Mouse (Mus musculus): Measurements from ENCODE around the gene Hps3. TPM values are rescaled to one million over a fixed set of nuclear protein-coding genes. Genes with fewer than 3 reads are reported as not detected.
A peak's percentile ranks its signal among the peaks of the same experiment; 100 is the strongest.
"Not testable (repeated sequence)": the region's sequence is repeated elsewhere in the genome, so short reads cannot be mapped to it uniquely, and the experiment has no call there.

The Hps3 gene
- polyA plus RNA-seq (2015; fragmentation: Nextera tagmentation; extraction: Ambion mirVana): 11.1 and 12.1 TPM in 2 replicates

- Histone ChIP-seq H3K4me1 (peaks cover 13% of the 10 kb centered on the region), H3K36me3 (no peaks in the 10 kb centered on the region), H3K4me2 (peak within 1 kb of the TSS; percentile 82), H3K27ac (replicated peaks) (peak within 1 kb of the TSS; percentile 86), H3K27me3 (replicated peaks) (no peaks in the 10 kb centered on the region), H3K4me3 (replicated peaks) (peak within 1 kb of the TSS; percentile 85), H3K9ac (replicated peaks) (peak within 1 kb of the TSS; percentile 69), H3K9me3 (replicated peaks) (no peaks in the 10 kb centered on the region)
- peak; percentile 99 for ATAC-seq (ENCODE audit: low FRiP score)
- under 1% methylated on average over 47 of the region's 47 CpGs for whole genome bisulfite sequencing
Measured at GRCm38 (mm10) chr3:20034719-20035404, at the start of gene Hps3. Gene Hps3, minus strand, starts transcription at chr3:20035315.

- no peaks in the 10 kb centered on the region for H3K9me3 ChIP-seq (replicated peaks)
- H3K27ac ChIP-seq (replicated peaks): no peak overlapping the region
- no peak overlapping the region for H3K4me2 ChIP-seq
- no peaks in the 10 kb centered on the region; the same call in 1 of the 2 replicates for H3K4me1 ChIP-seq
- no peaks in the 10 kb centered on the region for H3K27me3 ChIP-seq (replicated peaks)
- peaks cover 18% of the 10 kb centered on the region for H3K36me3 ChIP-seq
- no peak overlapping the region for H3K4me3 ChIP-seq (replicated peaks)
- no peak overlapping the region for H3K9ac ChIP-seq (replicated peaks)
- WGBS: 84% methylated on average over 3 of the region's 3 CpGs
- ATAC-seq (ENCODE audit: low FRiP score): no peak
Measured at GRCm38 (mm10) chr3:20082161-20082560, 47.0 kb upstream of the Hps3 start.

GRCm38 (mm10) chr3:20076145-20077053 lies 41.3 kb upstream of the Hps3 start:
- Histone ChIP-seq H3K4me3 (replicated peaks) (no peak overlapping the region), H3K27ac (replicated peaks) (no peak overlapping the region), H3K9ac (replicated peaks) (no peak overlapping the region), H3K4me1 (no peaks in the 10 kb centered on the region; the same call in 1 of the 2 replicates), H3K36me3 (peaks cover 9% of the 10 kb centered on the region), H3K27me3 (replicated peaks) (no peaks in the 10 kb centered on the region), H3K4me2 (no peak overlapping the region), H3K9me3 (replicated peaks) (no peaks in the 10 kb centered on the region)
- 80% methylated on average over 11 of the region's 11 CpGs for WGBS
- no peak for ATAC-seq (ENCODE audit: low FRiP score)

- H3K27me3 ChIP-seq (replicated peaks): no peaks in the 10 kb centered on the region
- H3K4me3 ChIP-seq (replicated peaks): peak overlapping the region; percentile 79
- peak overlapping the region; percentile 61 for H3K4me2 ChIP-seq
- H3K4me1 ChIP-seq: peaks cover 11% of the 10 kb centered on the region
- peak overlapping the region; percentile 90; the same call in 1 of the 2 replicates for H3K27ac ChIP-seq (replicated peaks)
- peaks cover 6% of the 10 kb centered on the region; the same call in 1 of the 2 replicates for H3K36me3 ChIP-seq
- ATAC-seq (ENCODE audit: low FRiP score): peak; percentile 66
- H3K9ac ChIP-seq (replicated peaks): peak overlapping the region; percentile 77
- H3K9me3 ChIP-seq (replicated peaks): no peaks in the 10 kb centered on the region
- 0% methylated on average over 6 of the region's 9 CpGs for WGBS
Measured at GRCm38 (mm10) chr3:20058197-20058541, 23.1 kb upstream of the Hps3 start.

- WGBS: under 1% methylated on average over 49 of the region's 54 CpGs
Measured at GRCm38 (mm10) chr3:20057306-20058196, 22.4 kb upstream of the Hps3 start, which contains the start of gene Hltf. Gene Hltf, plus strand, starts transcription at chr3:20057811.

GRCm38 (mm10) chr3:20044736-20045135 lies 9.6 kb upstream of the Hps3 start:
- 71% methylated on average over 3 of the region's 3 CpGs for WGBS

More at GRCm38 (mm10) chr3:20057306-20058196, 22.4 kb upstream of the Hps3 start, which contains the start of gene Hltf:
- H3K27me3 ChIP-seq (replicated peaks): no peaks in the 10 kb centered on the region
- H3K36me3 ChIP-seq: peaks cover 5% of the 10 kb centered on the region; the same call in 1 of the 2 replicates
- H3K9me3 ChIP-seq (replicated peaks): no peaks in the 10 kb centered on the region
- peak within 1 kb of the TSS; percentile 61 for H3K4me2 ChIP-seq
- peak within 1 kb of the TSS; percentile 77 for H3K9ac ChIP-seq (replicated peaks)
- peaks cover 11% of the 10 kb centered on the region for H3K4me1 ChIP-seq
- peak within 1 kb of the TSS; percentile 90 for H3K27ac ChIP-seq (replicated peaks)
- H3K4me3 ChIP-seq (replicated peaks): peak within 1 kb of the TSS; percentile 79
- peak; percentile 100 for ATAC-seq (ENCODE audit: low FRiP score)

GRCm38 (mm10) chr3:20041461-20041860 lies 6.3 kb upstream of the Hps3 start:
- WGBS: 95% methylated on average over 7 of the region's 7 CpGs
- not testable (repeated sequence) for ATAC-seq (ENCODE audit: low FRiP score); H3K9ac ChIP-seq (replicated peaks); H3K4me1 ChIP-seq; H3K4me3 ChIP-seq (replicated peaks); H3K36me3 ChIP-seq; H3K9me3 ChIP-seq (replicated peaks); H3K27me3 ChIP-seq (replicated peaks); H3K27ac ChIP-seq (replicated peaks); H3K4me2 ChIP-seq

More at GRCm38 (mm10) chr3:20044736-20045135, 9.6 kb upstream of the Hps3 start:
- H3K9me3 ChIP-seq (replicated peaks); H3K27me3 ChIP-seq (replicated peaks); H3K27ac ChIP-seq (replicated peaks); H3K4me2 ChIP-seq; H3K4me1 ChIP-seq; H3K9ac ChIP-seq (replicated peaks); ATAC-seq (ENCODE audit: low FRiP score); H3K36me3 ChIP-seq; H3K4me3 ChIP-seq (replicated peaks): not testable (repeated sequence)

GRCm38 (mm10) chr3:20036069-20036468 lies 954 bp upstream of the Hps3 start:
- ATAC-seq (ENCODE audit: low FRiP score): no peak
- Histone ChIP-seq H3K27ac (replicated peaks) (no peak overlapping the region), H3K9ac (replicated peaks) (no peak overlapping the region), H3K4me2 (no peak overlapping the region), H3K36me3 (no peaks in the 10 kb centered on the region), H3K4me1 (peaks cover 13% of the 10 kb centered on the region), H3K4me3 (replicated peaks) (no peak overlapping the region), H3K27me3 (replicated peaks) (no peaks in the 10 kb centered on the region), H3K9me3 (replicated peaks) (no peaks in the 10 kb centered on the region)
- WGBS: 83% methylated on average over 4 of the region's 4 CpGs

GRCm38 (mm10) chr3:20033761-20034718 lies 1.1 kb downstream of the Hps3 start:
- peaks cover 13% of the 10 kb centered on the region for H3K4me1 ChIP-seq
- peak overlapping the region; percentile 85 for H3K4me3 ChIP-seq (replicated peaks)
- no peaks in the 10 kb centered on the region for H3K36me3 ChIP-seq
- no peaks in the 10 kb centered on the region for H3K9me3 ChIP-seq (replicated peaks)
- H3K27me3 ChIP-seq (replicated peaks): no peaks in the 10 kb centered on the region
- H3K4me2 ChIP-seq: peak overlapping the region; percentile 82
- ATAC-seq (ENCODE audit: low FRiP score): no peak
- H3K9ac ChIP-seq (replicated peaks): peak overlapping the region; percentile 69
- WGBS: 15% methylated on average over 10 of the region's 10 CpGs
- peak overlapping the region; percentile 86 for H3K27ac ChIP-seq (replicated peaks)

GRCm38 (mm10) chr3:20030807-20031206 lies 4.3 kb downstream of the Hps3 start:
- H3K4me1 ChIP-seq: peaks cover 13% of the 10 kb centered on the region
- 92% methylated on average over 6 of the region's 6 CpGs for WGBS
- no peaks in the 10 kb centered on the region for H3K9me3 ChIP-seq (replicated peaks)
- no peak overlapping the region for H3K27ac ChIP-seq (replicated peaks)
- H3K9ac ChIP-seq (replicated peaks): no peak overlapping the region
- peaks cover 14% of the 10 kb centered on the region for H3K36me3 ChIP-seq
- H3K4me3 ChIP-seq (replicated peaks): no peak overlapping the region
- ATAC-seq (ENCODE audit: low FRiP score): no peak
- H3K4me2 ChIP-seq: no peak overlapping the region
- H3K27me3 ChIP-seq (replicated peaks): no peaks in the 10 kb centered on the region
